8 mouse cellular contexts compared by ENCODE assay signal in genomic region chr7:16919395-16920149, GRCm38 (mm10). TPM values are rescaled to one million over a fixed set of nuclear protein-coding genes. Genes with fewer than 3 reads are reported as not detected.
DNase-seq lines count a peak whose midpoint lies in the region; ATAC-seq lines count a peak whose summit lies in the region.

No protein-coding gene starts in this region.

- 71% methylated on average over 13 of the region's 13 CpGs for WGBS in heart, embryonic 13.5 days
- 90% methylated on average over 13 of the region's 13 CpGs for WGBS in hindbrain, embryonic 11.5 days
- 91% methylated on average over 13 of the region's 13 CpGs for WGBS in midbrain, embryonic 11.5 days

- ATAC-seq in heart, embryonic 13.5 days (ENCODE audit: extremely low read depth, insufficient number of reproducible peaks, low FRiP score, low TSS enrichment) = no peak
- ATAC-seq in hindbrain, embryonic 11.5 days (ENCODE audit: low FRiP score) = no peak
- no peak for ATAC-seq in midbrain, embryonic 11.5 days (ENCODE audit: low FRiP score)
- ATAC-seq in frontal cortex, adult (ENCODE audit: low TSS enrichment) = no peak

- no peak for DNase-seq in heart, postnatal 14 days
- DNase-seq in adrenal gland, postnatal 25 days = peak; percentile 57
- DNase-seq in hindbrain, embryonic 11.5 days (ENCODE audit: low spot score) = no peak
- no peak for DNase-seq in midbrain, embryonic 11.5 days (ENCODE audit: low spot score, missing footprints)
- no peak for DNase-seq in gastrocnemius, postnatal 36 days
- no peak for DNase-seq in thymus, postnatal 10 days (ENCODE audit: low spot score in 2 of 2)

- H3K9me3 ChIP-seq in heart, embryonic 13.5 days = no peaks in the 10 kb centered on the region
- no peaks in the 10 kb centered on the region for H3K9me3 ChIP-seq in hindbrain, embryonic 11.5 days (ENCODE audit: control insufficient read depth, low read length)
- no peaks in the 10 kb centered on the region for H3K9me3 ChIP-seq in midbrain, embryonic 11.5 days (ENCODE audit: control insufficient read depth, low read length)

- peak overlapping the region; percentile 2; the same call in 1 of the 2 replicates for H3K27ac ChIP-seq in heart, embryonic 13.5 days (replicated peaks)
- H3K27ac ChIP-seq in hindbrain, embryonic 11.5 days (ENCODE audit: low read depth, low read length) = no peak overlapping the region
- H3K27ac ChIP-seq in midbrain, embryonic 11.5 days (ENCODE audit: low read depth, low read length) = no peak overlapping the region

- no peak overlapping the region for H3K4me2 ChIP-seq in heart, embryonic 13.5 days
- H3K4me2 ChIP-seq in hindbrain, embryonic 11.5 days (replicated peaks; ENCODE audit: low read depth, low read length) = peak overlapping the region; percentile 5; the same call in 1 of the 2 replicates
- H3K4me2 ChIP-seq in midbrain, embryonic 11.5 days = no peak overlapping the region

- intact Hi-C loops in heart, postnatal 14 days (cut with DNase I) = loop anchor here (5.0 to 10.0 kb wide), 2 partner anchors 102 to 295 kb away; partner anchors contain the start of genes Fkrp and Strn4
- intact Hi-C loops in gastrocnemius, postnatal 36 days (cut with DNase I) = no loop called here

- no peak overlapping the region for H3K4me3 ChIP-seq in heart, embryonic 13.5 days
- peak overlapping the region; percentile 14; the same call in 1 of the 2 replicates for H3K4me3 ChIP-seq in hindbrain, embryonic 11.5 days (ENCODE audit: low read depth, low read length)
- H3K4me3 ChIP-seq in midbrain, embryonic 11.5 days (ENCODE audit: low read depth, low read length) = no peak overlapping the region

- H3K4me1 ChIP-seq in heart, embryonic 13.5 days = peaks cover 67% of the 10 kb centered on the region
- peaks cover 30% of the 10 kb centered on the region for H3K4me1 ChIP-seq in hindbrain, embryonic 11.5 days (replicated peaks; ENCODE audit: control insufficient read depth, insufficient read depth, low read length)
- peaks cover 30% of the 10 kb centered on the region for H3K4me1 ChIP-seq in midbrain, embryonic 11.5 days (ENCODE audit: control insufficient read depth, insufficient read depth, low read length)

- H3K9ac ChIP-seq in heart, embryonic 13.5 days = peak overlapping the region; percentile 52
- H3K9ac ChIP-seq in hindbrain, embryonic 11.5 days (ENCODE audit: low read depth, low read length) = no peak overlapping the region
- H3K9ac ChIP-seq in midbrain, embryonic 11.5 days (ENCODE audit: low read length) = peak overlapping the region; percentile 24; the same call in 1 of the 2 replicates

- peaks cover 72% of the 10 kb centered on the region for H3K36me3 ChIP-seq in heart, embryonic 13.5 days
- peaks cover 11% of the 10 kb centered on the region for H3K36me3 ChIP-seq in hindbrain, embryonic 11.5 days (ENCODE audit: control insufficient read depth, insufficient read depth, low read length)
- H3K36me3 ChIP-seq in midbrain, embryonic 11.5 days (ENCODE audit: control insufficient read depth, insufficient read depth, low read length) = peaks cover 23% of the 10 kb centered on the region

- H3K27me3 ChIP-seq in heart, embryonic 13.5 days (replicated peaks) = no peaks in the 10 kb centered on the region
- no peaks in the 10 kb centered on the region for H3K27me3 ChIP-seq in hindbrain, embryonic 11.5 days (ENCODE audit: control insufficient read depth, insufficient read depth, low read length)
- H3K27me3 ChIP-seq in midbrain, embryonic 11.5 days (ENCODE audit: control insufficient read depth, insufficient read depth, low read length) = no peaks in the 10 kb centered on the region

RNA-seq across cellular contexts. Expression of gene Calm3, which starts 4.3 kb away (rescaled TPM):
- 85.5 and 101 TPM in 2 replicates for polyA plus RNA-seq in heart, embryonic 13.5 days (2015; fragmentation: Nextera tagmentation; extraction: Ambion mirVana)
- total RNA-seq in heart, postnatal 14 days (2021) = 100 to 1,000 TPM; 228 to 250 TPM
- 242 and 255 TPM in 2 replicates for total RNA-seq in adrenal gland, postnatal 25 days (2021)
- polyA plus RNA-seq in hindbrain, embryonic 11.5 days (2014; fragmentation: Nextera tagmentation; extraction: Ambion mirVana) = 322 and 337 TPM in 2 replicates
- 284 and 295 TPM in 2 replicates for polyA plus RNA-seq in midbrain, embryonic 11.5 days (2014; fragmentation: Nextera tagmentation; extraction: Ambion mirVana)
- 100 to 1,000 TPM; 297 to 327 TPM for total RNA-seq in gastrocnemius, postnatal 36 days (2021)

RNA-seq across cellular contexts. Expression of gene Ptgir, which starts 13.3 kb away (rescaled TPM):
- polyA plus RNA-seq in heart, embryonic 13.5 days (2015; fragmentation: Nextera tagmentation; extraction: Ambion mirVana) = 0.32 and 0.59 TPM in 2 replicates
- 1 to 10 TPM; 1.4 to 1.6 TPM for total RNA-seq in heart, postnatal 14 days (2021)
- 1.5 and 1.6 TPM in 2 replicates for total RNA-seq in adrenal gland, postnatal 25 days (2021)
- 0.56 and 0.81 TPM in 2 replicates for polyA plus RNA-seq in hindbrain, embryonic 11.5 days (2014; fragmentation: Nextera tagmentation; extraction: Ambion mirVana)
- 0.94 and 1.2 TPM in 2 replicates for polyA plus RNA-seq in midbrain, embryonic 11.5 days (2014; fragmentation: Nextera tagmentation; extraction: Ambion mirVana)
- total RNA-seq in gastrocnemius, postnatal 36 days (2021) = 1 to 10 TPM; 1.1 to 1.2 TPM

RNA-seq across cellular contexts. Expression of gene Pnmal2, which starts 24.9 kb away (rescaled TPM):
- 4.0 and 4.1 TPM in 2 replicates for polyA plus RNA-seq in heart, embryonic 13.5 days (2015; fragmentation: Nextera tagmentation; extraction: Ambion mirVana)
- 1 to 10 TPM; 3.6 to 4.0 TPM for total RNA-seq in heart, postnatal 14 days (2021)
- total RNA-seq in adrenal gland, postnatal 25 days (2021) = 26.9 and 36.1 TPM in 2 replicates
- polyA plus RNA-seq in hindbrain, embryonic 11.5 days (2014; fragmentation: Nextera tagmentation; extraction: Ambion mirVana) = 7.8 and 11.0 TPM in 2 replicates
- 8.3 and 8.6 TPM in 2 replicates for polyA plus RNA-seq in midbrain, embryonic 11.5 days (2014; fragmentation: Nextera tagmentation; extraction: Ambion mirVana)
- 1 to 10 TPM; 1.5 to 2.2 TPM for total RNA-seq in gastrocnemius, postnatal 36 days (2021)

RNA-seq across cellular contexts. Expression of gene Gng8, which starts 28.0 kb away (rescaled TPM):
- 4.5 and 4.9 TPM in 2 replicates for polyA plus RNA-seq in heart, embryonic 13.5 days (2015; fragmentation: Nextera tagmentation; extraction: Ambion mirVana)
- under 1 TPM; 0.81 to 0.98 TPM for total RNA-seq in heart, postnatal 14 days (2021)
- total RNA-seq in adrenal gland, postnatal 25 days (2021) = 0.70 TPM in 1 of 2 replicates, not detected in the other
- polyA plus RNA-seq in hindbrain, embryonic 11.5 days (2014; fragmentation: Nextera tagmentation; extraction: Ambion mirVana) = 9.0 and 11.0 TPM in 2 replicates
- polyA plus RNA-seq in midbrain, embryonic 11.5 days (2014; fragmentation: Nextera tagmentation; extraction: Ambion mirVana) = 9.7 and 10.2 TPM in 2 replicates
- under 1 TPM in 1 of 2 experiments, not detected in 1; 0.54 TPM for total RNA-seq in gastrocnemius, postnatal 36 days (2021)

RNA-seq across cellular contexts. Expression of gene Pnmal1, which starts 39.9 kb away (rescaled TPM):
- 0.11 and 0.15 TPM in 2 replicates for polyA plus RNA-seq in heart, embryonic 13.5 days (2015; fragmentation: Nextera tagmentation; extraction: Ambion mirVana)
- total RNA-seq in heart, postnatal 14 days (2021) = not detected
- 4.3 and 5.4 TPM in 2 replicates for total RNA-seq in adrenal gland, postnatal 25 days (2021)
- polyA plus RNA-seq in hindbrain, embryonic 11.5 days (2014; fragmentation: Nextera tagmentation; extraction: Ambion mirVana) = 17.6 and 19.5 TPM in 2 replicates
- polyA plus RNA-seq in midbrain, embryonic 11.5 days (2014; fragmentation: Nextera tagmentation; extraction: Ambion mirVana) = 22.5 and 23.7 TPM in 2 replicates
- total RNA-seq in gastrocnemius, postnatal 36 days (2021) = not detected
